Mouse (Mus musculus): ENCODE measurements around the gene Myo18a. TPM values are rescaled to one million over a fixed set of nuclear protein-coding genes. Genes with fewer than 3 reads are reported as not detected.

Gene Myo18a
- polyA plus RNA-seq, 1 experiment = 57.0 TPM

GRCm38 (mm10) chr11:77855396-77855795 is 92.3 kb downstream of the Myo18a start:
- Histone ChIP-seq H3K4me3 (ENCODE audit: insufficient read depth, poor library complexity, severe bottlenecking) (no peak overlapping the region), H3K79me2 (ENCODE audit: control insufficient read depth, insufficient read depth) (no peaks in the 10 kb centered on the region), H3ac (ENCODE audit: control insufficient read depth, insufficient read length, low read depth) (no peak overlapping the region), H3K79me3 (ENCODE audit: low read depth) (no peaks in the 10 kb centered on the region), H3K27me3 (ENCODE audit: control insufficient read depth, insufficient read depth, insufficient read length) (no peaks in the 10 kb centered on the region), H3K36me3 (ENCODE audit: control insufficient read depth, insufficient read depth) (peaks cover 71% of the 10 kb centered on the region)
- TF ChIP-seq MYOD1 (IDR thresholded peaks at IDR 0.05; ENCODE audit: control insufficient read depth, insufficient read length, low read depth) = no peak
- no peak for TF ChIP-seq MYOG (IDR thresholded peaks at IDR 0.05; ENCODE audit: control insufficient read depth, extremely low read depth, insufficient read length)
- no peak for TF ChIP-seq MAX (IDR thresholded peaks at IDR 0.05)
- TF ChIP-seq CTCF (IDR thresholded peaks at IDR 0.05; ENCODE audit: control insufficient read depth, insufficient read depth, insufficient read length) = no peak
- no peak for TF ChIP-seq FOSL1 (IDR thresholded peaks at IDR 0.05; ENCODE audit: insufficient read depth, low read length, poor library complexity, severe bottlenecking)
- no peak for TF ChIP-seq USF1 (IDR thresholded peaks at IDR 0.05; ENCODE audit: low read depth)
- TF ChIP-seq CEBPB (IDR thresholded peaks at IDR 0.05; ENCODE audit: low read depth) = no peak

- H3K27me3 ChIP-seq (ENCODE audit: control insufficient read depth, insufficient read depth, insufficient read length) = no peaks in the 10 kb centered on the region
- TF ChIP-seq USF1 (IDR thresholded peaks at IDR 0.05; ENCODE audit: low read depth) (no peak), FOSL1 (IDR thresholded peaks at IDR 0.05; ENCODE audit: insufficient read depth, low read length, poor library complexity, severe bottlenecking) (no peak), MYOG (IDR thresholded peaks at IDR 0.05; ENCODE audit: control insufficient read depth, extremely low read depth, insufficient read length) (no peak), MAX (IDR thresholded peaks at IDR 0.05) (no peak), CEBPB (IDR thresholded peaks at IDR 0.05; ENCODE audit: low read depth) (no peak), MYOD1 (IDR thresholded peaks at IDR 0.05; ENCODE audit: control insufficient read depth, insufficient read length, low read depth) (no peak), CTCF (IDR thresholded peaks at IDR 0.05; ENCODE audit: control insufficient read depth, insufficient read depth, insufficient read length) (no peak)
- no peaks in the 10 kb centered on the region for H3K79me3 ChIP-seq (ENCODE audit: low read depth)
- H3K79me2 ChIP-seq (ENCODE audit: control insufficient read depth, insufficient read depth) = no peaks in the 10 kb centered on the region
- no peak overlapping the region for H3ac ChIP-seq (ENCODE audit: control insufficient read depth, insufficient read length, low read depth)
- H3K4me3 ChIP-seq (ENCODE audit: insufficient read depth, poor library complexity, severe bottlenecking) = no peak overlapping the region
- H3K36me3 ChIP-seq (ENCODE audit: control insufficient read depth, insufficient read depth) = peaks cover 54% of the 10 kb centered on the region
Measured at GRCm38 (mm10) chr11:77857089-77857488, 94.0 kb downstream of the Myo18a start.

GRCm38 (mm10) chr11:77858589-77858988 is 95.5 kb downstream of the Myo18a start:
- no peak overlapping the region for H3K4me3 ChIP-seq (ENCODE audit: insufficient read depth, poor library complexity, severe bottlenecking)
- no peak overlapping the region for H3ac ChIP-seq (ENCODE audit: control insufficient read depth, insufficient read length, low read depth)
- no peaks in the 10 kb centered on the region for H3K79me2 ChIP-seq (ENCODE audit: control insufficient read depth, insufficient read depth)
- H3K36me3 ChIP-seq (ENCODE audit: control insufficient read depth, insufficient read depth) = peaks cover 42% of the 10 kb centered on the region
- TF ChIP-seq MYOD1 (IDR thresholded peaks at IDR 0.05; ENCODE audit: control insufficient read depth, insufficient read length, low read depth) (no peak), CTCF (IDR thresholded peaks at IDR 0.05; ENCODE audit: control insufficient read depth, insufficient read depth, insufficient read length) (no peak), MAX (IDR thresholded peaks at IDR 0.05) (no peak), USF1 (IDR thresholded peaks at IDR 0.05; ENCODE audit: low read depth) (no peak), FOSL1 (IDR thresholded peaks at IDR 0.05; ENCODE audit: insufficient read depth, low read length, poor library complexity, severe bottlenecking) (no peak), MYOG (IDR thresholded peaks at IDR 0.05; ENCODE audit: control insufficient read depth, extremely low read depth, insufficient read length) (no peak), CEBPB (IDR thresholded peaks at IDR 0.05; ENCODE audit: low read depth) (no peak)
- no peaks in the 10 kb centered on the region for H3K27me3 ChIP-seq (ENCODE audit: control insufficient read depth, insufficient read depth, insufficient read length)
- H3K79me3 ChIP-seq (ENCODE audit: low read depth) = no peaks in the 10 kb centered on the region

- peaks cover 28% of the 10 kb centered on the region for H3K36me3 ChIP-seq (ENCODE audit: control insufficient read depth, insufficient read depth)
- H3K4me3 ChIP-seq (ENCODE audit: insufficient read depth, poor library complexity, severe bottlenecking) = no peak overlapping the region
- TF ChIP-seq MYOD1 (IDR thresholded peaks at IDR 0.05; ENCODE audit: control insufficient read depth, insufficient read length, low read depth) (no peak), MYOG (IDR thresholded peaks at IDR 0.05; ENCODE audit: control insufficient read depth, extremely low read depth, insufficient read length) (no peak), CTCF (IDR thresholded peaks at IDR 0.05; ENCODE audit: control insufficient read depth, insufficient read depth, insufficient read length) (no peak), MAX (IDR thresholded peaks at IDR 0.05) (no peak), FOSL1 (IDR thresholded peaks at IDR 0.05; ENCODE audit: insufficient read depth, low read length, poor library complexity, severe bottlenecking) (no peak)
- no peaks in the 10 kb centered on the region for H3K79me3 ChIP-seq (ENCODE audit: low read depth)
- H3ac ChIP-seq (ENCODE audit: control insufficient read depth, insufficient read length, low read depth) = no peak overlapping the region
- no peaks in the 10 kb centered on the region for H3K27me3 ChIP-seq (ENCODE audit: control insufficient read depth, insufficient read depth, insufficient read length)
- H3K79me2 ChIP-seq (ENCODE audit: control insufficient read depth, insufficient read depth) = no peaks in the 10 kb centered on the region
Measured at GRCm38 (mm10) chr11:77860947-77861346, 97.9 kb downstream of the Myo18a start.

GRCm38 (mm10) chr11:77862887-77863286 is 99.8 kb downstream of the Myo18a start:
- H3K36me3 ChIP-seq (ENCODE audit: control insufficient read depth, insufficient read depth) = peaks cover 19% of the 10 kb centered on the region
- H3K4me3 ChIP-seq (ENCODE audit: insufficient read depth, poor library complexity, severe bottlenecking) = no peak overlapping the region
- no peaks in the 10 kb centered on the region for H3K79me3 ChIP-seq (ENCODE audit: low read depth)
- no peak overlapping the region for H3ac ChIP-seq (ENCODE audit: control insufficient read depth, insufficient read length, low read depth)
- H3K79me2 ChIP-seq (ENCODE audit: control insufficient read depth, insufficient read depth) = no peaks in the 10 kb centered on the region
- H3K27me3 ChIP-seq (ENCODE audit: control insufficient read depth, insufficient read depth, insufficient read length) = no peaks in the 10 kb centered on the region
- TF ChIP-seq CTCF (IDR thresholded peaks at IDR 0.05; ENCODE audit: control insufficient read depth, insufficient read depth, insufficient read length) = no peak
- no peak for TF ChIP-seq MYOD1 (IDR thresholded peaks at IDR 0.05; ENCODE audit: control insufficient read depth, insufficient read length, low read depth)
- no peak for TF ChIP-seq MAX (IDR thresholded peaks at IDR 0.05)

- no peak overlapping the region for H3K4me3 ChIP-seq (ENCODE audit: insufficient read depth, poor library complexity, severe bottlenecking)
- peaks cover 6% of the 10 kb centered on the region for H3K36me3 ChIP-seq (ENCODE audit: control insufficient read depth, insufficient read depth)
- no peak overlapping the region for H3ac ChIP-seq (ENCODE audit: control insufficient read depth, insufficient read length, low read depth)
- no peaks in the 10 kb centered on the region for H3K79me2 ChIP-seq (ENCODE audit: control insufficient read depth, insufficient read depth)
- no peaks in the 10 kb centered on the region for H3K27me3 ChIP-seq (ENCODE audit: control insufficient read depth, insufficient read depth, insufficient read length)
- TF ChIP-seq MYOD1 (IDR thresholded peaks at IDR 0.05; ENCODE audit: control insufficient read depth, insufficient read length, low read depth) = no peak
- TF ChIP-seq CTCF (IDR thresholded peaks at IDR 0.05; ENCODE audit: control insufficient read depth, insufficient read depth, insufficient read length) = no peak
- no peak for TF ChIP-seq USF1 (IDR thresholded peaks at IDR 0.05; ENCODE audit: low read depth)
- no peak for TF ChIP-seq MYOG (IDR thresholded peaks at IDR 0.05; ENCODE audit: control insufficient read depth, extremely low read depth, insufficient read length)
- no peak for TF ChIP-seq FOSL1 (IDR thresholded peaks at IDR 0.05; ENCODE audit: insufficient read depth, low read length, poor library complexity, severe bottlenecking)
- TF ChIP-seq MAX (IDR thresholded peaks at IDR 0.05) = no peak
- TF ChIP-seq CEBPB (IDR thresholded peaks at IDR 0.05; ENCODE audit: low read depth) = no peak
- no peaks in the 10 kb centered on the region for H3K79me3 ChIP-seq (ENCODE audit: low read depth)
Measured at GRCm38 (mm10) chr11:77864771-77865170, 101.7 kb downstream of the Myo18a start.
